In the genomic region with DNA sequence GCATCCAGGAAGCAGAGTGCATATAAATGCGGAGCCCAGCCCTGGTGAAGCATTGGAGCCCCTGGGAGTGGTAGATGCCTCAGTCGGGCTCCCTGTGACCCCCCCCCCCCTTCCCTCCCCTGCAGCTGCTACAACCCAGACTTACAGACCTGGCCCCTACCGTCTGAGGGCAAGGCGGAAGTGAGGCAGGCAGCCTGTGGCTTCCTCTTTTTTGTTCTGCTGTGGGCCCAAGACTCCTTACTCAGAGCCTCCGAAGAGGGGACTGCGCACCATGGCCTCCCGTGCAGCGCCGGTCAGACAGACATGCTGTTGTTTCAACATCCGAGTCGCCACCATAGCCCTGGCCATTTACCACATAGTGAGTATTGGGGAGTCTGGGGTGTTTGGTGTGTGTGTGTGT, we compare ENCODE assay signal across 8 mouse cellular contexts. TPM values are rescaled to one million over a fixed set of nuclear protein-coding genes. Genes with fewer than 3 reads are reported as not detected.
DNase-seq lines count a peak whose midpoint lies in the region; ATAC-seq and TF ChIP-seq lines count a peak whose summit lies in the region.

Laptm5 (plus strand) TSS at position 49 of the 400 bp plus-strand sequence.

- no peaks in the 10 kb centered on the region for H3K36me3 ChIP-seq in heart, embryonic 13.5 days
- no peaks in the 10 kb centered on the region for H3K36me3 ChIP-seq in lung, postnatal 0 days (ENCODE audit: insufficient read depth, low read length)

- peak; percentile 51 for DNase-seq in gastrocnemius, adult 2 months
- no peak for DNase-seq in gastrocnemius, postnatal 14 days
- DNase-seq in brain, adult 2 months (ENCODE audit: low read depth, low spot score) = peak; percentile 29
- DNase-seq in layer of hippocampus, adult 8-10 months (ENCODE audit: low spot score in 2 of 2) = no peak
- DNase-seq in lung, postnatal 0 days (ENCODE audit: low spot score) = peak; percentile 40
- DNase-seq in spleen, adult 18-20 months = peak; percentile 74 to 79
- no peak for DNase-seq in cerebellum, adult 9-10 months

- intact Hi-C loops in gastrocnemius, adult 2 months (cut with DNase I) = no loop called here
- intact Hi-C loops in gastrocnemius, postnatal 14 days (cut with DNase I; ENCODE audit: low total_unique reads) = no loop called here

- no peak for TF ChIP-seq EP300 in lung, postnatal 0 days (IDR thresholded peaks at IDR 0.05)

- TF ChIP-seq CTCF in gastrocnemius, adult 2 months (IDR thresholded peaks at IDR 0.05) = no peak
- TF ChIP-seq CTCF in lung, postnatal 0 days (IDR thresholded peaks at IDR 0.05) = no peak

- H3K9me3 ChIP-seq in heart, embryonic 13.5 days = no peaks in the 10 kb centered on the region
- H3K9me3 ChIP-seq in lung, postnatal 0 days (ENCODE audit: low read length) = no peaks in the 10 kb centered on the region

- H3K4me1 ChIP-seq in heart, embryonic 13.5 days = peaks cover 38% of the 10 kb centered on the region
- H3K4me1 ChIP-seq in lung, postnatal 0 days (ENCODE audit: insufficient read depth, low read depth, low read length) = no peaks in the 10 kb centered on the region

- 60% methylated on average over 10 of the region's 11 CpGs for WGBS in heart, embryonic 13.5 days
- WGBS in lung, postnatal 0 days = 57% methylated on average over 11 of the region's 11 CpGs

- H3K27ac ChIP-seq in gastrocnemius, adult 2 months = peak within 1 kb of the TSS; percentile 40
- H3K27ac ChIP-seq in heart, embryonic 13.5 days (replicated peaks) = no peak within 1 kb of the TSS
- H3K27ac ChIP-seq in lung, postnatal 0 days (ENCODE audit: low read length) = peak within 1 kb of the TSS; percentile 54; the same call in 1 of the 2 replicates

- H3K9ac ChIP-seq in heart, embryonic 13.5 days = no peak within 1 kb of the TSS
- H3K9ac ChIP-seq in lung, postnatal 0 days (replicated peaks; ENCODE audit: low read depth) = no peak within 1 kb of the TSS

- no peaks in the 10 kb centered on the region for H3K27me3 ChIP-seq in heart, embryonic 13.5 days (replicated peaks)
- no peaks in the 10 kb centered on the region for H3K27me3 ChIP-seq in lung, postnatal 0 days (replicated peaks; ENCODE audit: insufficient read depth, low read length)

- no peak for ATAC-seq in heart, embryonic 13.5 days (ENCODE audit: extremely low read depth, insufficient number of reproducible peaks, low FRiP score, low TSS enrichment)
- peak; percentile 44 for ATAC-seq in lung, postnatal 0 days

- no peak within 1 kb of the TSS for H3K4me2 ChIP-seq in heart, embryonic 13.5 days
- H3K4me2 ChIP-seq in lung, postnatal 0 days (replicated peaks; ENCODE audit: low read depth, low read length) = no peak within 1 kb of the TSS

- peak within 1 kb of the TSS; percentile 51 for H3K4me3 ChIP-seq in gastrocnemius, adult 2 months
- peak within 1 kb of the TSS; percentile 13; the same call in 1 of the 2 replicates for H3K4me3 ChIP-seq in heart, embryonic 13.5 days
- H3K4me3 ChIP-seq in lung, postnatal 0 days (ENCODE audit: low read depth, low read length) = peak within 1 kb of the TSS; percentile 2; the same call in 1 of the 2 replicates

RNA-seq across cellular contexts. Expression of gene Laptm5, which starts in this region (rescaled TPM):
- total RNA-seq in gastrocnemius, adult 2 months (2021) = 1 to 10 TPM; 2.5 to 5.3 TPM
- 1 to 10 TPM; 8.0 to 8.1 TPM for total RNA-seq in gastrocnemius, postnatal 14 days (2021)
- polyA plus RNA-seq in heart, embryonic 13.5 days (2015; fragmentation: Nextera tagmentation; extraction: Ambion mirVana) = 20.1 and 25.9 TPM in 2 replicates
- total RNA-seq in layer of hippocampus, adult 8-10 months (2022) = 100 to 1,000 TPM in 2 of 4 experiments, 10 to 100 TPM in 2; 31.4 to 224 (median 109) TPM
- 88.8 and 98.8 TPM in 2 replicates for polyA plus RNA-seq in lung, postnatal 0 days (2015; fragmentation: Nextera tagmentation; extraction: Ambion mirVana)

Comparison
In these comparisons a context has a peak if more than half of its experiments do, and no peak if none do; other contexts are left out.
1. DNase-seq: peak in gastrocnemius, adult 2 months (single experiment), brain, adult 2 months (single experiment), lung, postnatal 0 days (single experiment) and spleen, adult 18-20 months (2 of 2); none in gastrocnemius, postnatal 14 days (single experiment), layer of hippocampus, adult 8-10 months (0 of 2) and cerebellum, adult 9-10 months (single experiment).
2. Peak in every context shown above with its lines, with median percentiles within 50 percentile points of each other: H3K4me3 ChIP-seq.